Mouse (Mus musculus): Measurements from ENCODE around the gene Tyms. TPM values are rescaled to one million over a fixed set of nuclear protein-coding genes. Genes with fewer than 3 reads are reported as not detected.
A peak's percentile ranks its signal among the peaks of the same experiment; 100 is the strongest.
"Not testable (repeated sequence)": the region's sequence is repeated elsewhere in the genome, so short reads cannot be mapped to it uniquely, and the experiment has no call there.

Gene Tyms
- total RNA-seq, 2 experiments from 2014 or later = 4.1 to 4.2 TPM

DNA sequence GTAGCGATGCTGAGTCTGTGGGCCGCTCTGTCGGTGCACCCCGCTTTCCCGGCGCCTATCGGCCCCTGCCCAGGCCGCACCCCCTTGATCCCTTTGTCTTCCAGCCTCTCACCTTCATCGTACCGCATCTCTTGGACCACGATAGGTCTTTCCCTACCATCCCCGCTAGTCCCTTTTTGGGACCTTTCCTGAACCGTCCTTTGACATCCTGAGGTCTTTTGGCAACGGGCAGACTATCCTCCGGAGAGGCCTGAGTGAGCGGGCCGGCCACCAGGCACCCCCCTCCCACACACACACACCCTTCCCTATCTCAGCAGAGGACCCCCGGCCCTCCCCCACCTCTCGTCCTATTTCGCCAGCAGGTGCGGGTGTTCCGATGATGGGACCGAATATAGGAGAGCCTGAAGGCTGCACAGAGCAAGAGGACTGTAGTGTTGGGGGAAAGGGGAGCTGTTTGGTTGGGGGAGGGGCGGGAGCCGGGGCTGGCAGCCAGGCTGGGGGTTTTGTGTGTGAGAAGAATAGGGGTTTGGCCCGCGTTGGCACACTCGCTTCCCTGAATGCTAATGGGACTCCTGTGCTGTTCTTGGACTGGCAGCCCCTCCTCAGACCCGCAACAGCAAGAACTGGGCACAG lies 32.4 kb upstream of the Tyms start, which contains the start of gene 3110082J24Rik:
Gene 3110082J24Rik, minus strand, starts transcription at position 419 of the 633 bp plus-strand sequence.
- peak in 1 of 2 experiments; percentile 50 for DNase-seq (ENCODE audit: low spot score in 2 of 2)

GRCm38 (mm10) chr5:30104841-30105667 lies 31.6 kb upstream of the Tyms start, which contains the start of gene Garem2:
Gene Garem2 (plus strand): TSS chr5:30105161.
- peak in 1 of 2 experiments; percentile 1 for DNase-seq (ENCODE audit: low spot score in 2 of 2)
- intact Hi-C loops (cut with DNase I) = no loop called here

More for the DNA sequence above, 32.4 kb upstream of the Tyms start, which contains the start of gene 3110082J24Rik:
- intact Hi-C loops (cut with DNase I) = no loop called here

DNA sequence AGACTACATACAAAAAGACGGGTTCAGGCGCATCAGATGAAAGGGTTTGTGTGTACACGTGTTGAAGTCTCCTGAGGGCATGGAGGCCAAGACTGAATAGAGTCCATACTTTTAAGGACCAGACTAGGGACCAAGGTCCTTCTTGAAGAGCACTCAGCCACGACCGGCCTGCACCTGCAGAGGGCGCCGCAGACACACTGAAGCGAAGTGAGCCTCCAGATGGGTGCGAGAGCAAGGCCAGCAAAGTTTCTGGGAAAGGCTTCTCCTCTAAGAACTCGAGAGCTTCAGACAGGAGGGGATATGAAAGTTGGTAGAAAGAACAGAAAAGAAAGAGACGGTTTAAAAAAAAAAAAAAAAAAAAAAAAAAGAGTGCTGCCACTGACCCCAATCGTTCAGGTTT lies 30.9 kb upstream of the Tyms start:
- DNase-seq (ENCODE audit: low spot score in 2 of 2) = peak; percentile 39 to 57
- intact Hi-C loops (cut with DNase I) = no loop called here

DNA sequence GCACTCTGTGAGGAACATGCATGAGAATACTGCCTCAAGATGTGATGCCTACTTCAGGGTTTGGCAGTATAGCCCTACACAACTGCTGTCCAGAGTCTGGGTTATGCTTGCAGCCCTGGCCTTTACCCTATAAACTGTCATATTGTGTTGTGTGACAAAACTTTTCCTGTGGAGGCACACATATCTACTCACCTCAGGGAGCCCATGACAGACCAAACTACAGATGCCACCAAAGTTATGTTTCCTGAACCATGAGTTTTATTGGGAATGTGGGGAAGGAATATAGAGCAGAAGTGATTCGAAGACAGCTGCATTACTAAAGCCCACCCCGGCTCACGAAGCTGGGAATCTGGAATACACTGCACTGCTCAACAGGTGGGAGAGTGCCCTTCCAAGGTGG lies 29.9 kb upstream of the Tyms start:
- intact Hi-C loops (cut with DNase I) = no loop called here
- no peak for DNase-seq (ENCODE audit: low spot score in 2 of 2)

DNA sequence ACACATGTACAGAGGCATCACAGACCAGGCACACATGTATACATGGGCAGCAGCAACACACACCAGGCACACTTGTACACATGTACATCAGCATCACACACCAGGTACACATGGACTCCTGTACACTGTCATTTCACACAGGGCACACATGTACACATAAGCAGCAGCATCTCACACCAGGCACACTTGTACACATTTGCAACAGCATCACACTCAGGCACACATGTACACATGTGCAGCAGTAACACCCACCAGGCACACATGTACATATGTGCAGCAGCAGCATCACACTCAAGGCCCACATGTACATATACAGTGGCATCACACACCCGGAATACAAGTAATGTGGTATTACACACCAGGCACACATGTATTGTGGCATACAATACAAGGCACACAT lies 24.8 kb upstream of the Tyms start:
- intact Hi-C loops (cut with DNase I) = no loop called here
- DNase-seq (ENCODE audit: low spot score in 2 of 2) = no peak

DNA sequence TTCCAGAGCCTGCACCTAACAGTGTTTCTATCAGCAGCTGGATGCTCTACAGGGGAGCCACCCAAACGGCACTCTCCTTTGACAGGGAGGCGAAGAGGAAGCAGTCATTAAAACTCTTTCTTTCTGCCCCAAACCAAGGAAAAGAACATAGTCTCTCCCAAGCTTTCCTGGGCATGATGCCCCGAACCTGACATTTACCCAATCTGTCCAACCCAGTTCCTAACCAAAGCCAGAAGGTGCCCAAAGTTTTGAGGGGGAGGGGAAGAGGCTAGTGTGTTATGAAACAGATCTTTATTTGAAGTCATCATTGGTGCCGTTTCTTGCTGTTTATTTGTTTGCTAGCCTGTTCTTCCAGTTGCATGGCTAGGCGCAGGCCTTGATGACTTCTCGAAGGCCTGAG lies 22.3 kb upstream of the Tyms start:
- DNase-seq (ENCODE audit: low spot score in 2 of 2) = no peak
- intact Hi-C loops (cut with DNase I) = no loop called here

- intact Hi-C loops (cut with DNase I) = no loop called here
Measured at GRCm38 (mm10) chr5:30094399-30094798, 21.0 kb upstream of the Tyms start.

GRCm38 (mm10) chr5:30092701-30093100 lies 19.3 kb upstream of the Tyms start:
- no peak for DNase-seq (ENCODE audit: low spot score in 2 of 2)
- intact Hi-C loops (cut with DNase I) = no loop called here

More at GRCm38 (mm10) chr5:30094399-30094798, 21.0 kb upstream of the Tyms start:
- no peak for DNase-seq (ENCODE audit: low spot score in 2 of 2)

DNA sequence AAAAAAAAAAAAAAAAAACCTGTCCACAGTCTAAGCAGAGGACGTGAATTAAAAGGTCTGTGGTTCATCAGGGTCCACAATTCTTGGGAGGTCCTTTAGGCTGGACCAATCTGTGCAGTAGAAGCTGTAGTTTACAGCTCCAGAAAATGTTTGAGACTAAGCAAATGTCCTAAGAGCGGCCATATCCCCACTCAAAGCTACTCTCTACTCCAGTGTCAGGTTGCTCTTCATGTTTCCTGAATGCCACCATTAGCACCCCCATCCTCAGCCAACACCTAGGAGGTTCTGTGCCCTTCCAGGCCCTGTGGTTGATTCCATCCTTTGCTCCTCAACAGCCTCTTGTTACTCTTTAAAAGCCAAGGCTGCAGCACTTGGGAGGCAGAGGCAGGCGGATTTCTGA lies 1.0 kb downstream of the Tyms start:
- no peak for DNase-seq (ENCODE audit: low spot score in 2 of 2)
- intact Hi-C loops (cut with DNase I) = no loop called here

- no peak for DNase-seq (ENCODE audit: low spot score in 2 of 2)
- intact Hi-C loops (cut with DNase I) = no loop called here
Measured at GRCm38 (mm10) chr5:30071677-30072076, 1.7 kb downstream of the Tyms start.

DNA sequence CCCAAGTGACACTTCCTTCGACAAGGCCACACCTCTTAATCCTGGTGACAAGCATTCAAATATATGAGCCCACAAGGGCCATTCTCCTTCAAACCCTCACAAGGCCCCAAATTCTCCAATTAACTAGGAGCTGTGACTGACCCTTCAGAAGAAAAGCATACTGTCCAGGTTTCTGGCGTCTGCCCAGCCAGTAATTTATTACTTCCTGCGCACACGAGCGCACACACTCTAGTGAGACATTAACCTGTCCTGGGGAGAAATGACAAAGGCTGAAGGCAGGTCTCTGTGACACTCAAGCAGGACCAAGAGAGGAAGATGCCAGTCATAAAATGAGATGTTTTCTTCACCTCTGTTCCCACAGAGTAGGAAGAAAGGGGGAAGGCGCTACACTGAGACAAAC lies 5.7 kb downstream of the Tyms start:
- intact Hi-C loops (cut with DNase I) = no loop called here
- DNase-seq (ENCODE audit: low spot score in 2 of 2) = no peak

- DNase-seq (ENCODE audit: low spot score in 2 of 2); intact Hi-C loops (cut with DNase I): not testable (repeated sequence)
Measured at GRCm38 (mm10) chr5:30059607-30060006, 13.8 kb downstream of the Tyms start.

- intact Hi-C loops (cut with DNase I) = no loop called here
- no peak for DNase-seq (ENCODE audit: low spot score in 2 of 2)
Measured at GRCm38 (mm10) chr5:30058216-30058731, 15.1 kb downstream of the Tyms start.

DNA sequence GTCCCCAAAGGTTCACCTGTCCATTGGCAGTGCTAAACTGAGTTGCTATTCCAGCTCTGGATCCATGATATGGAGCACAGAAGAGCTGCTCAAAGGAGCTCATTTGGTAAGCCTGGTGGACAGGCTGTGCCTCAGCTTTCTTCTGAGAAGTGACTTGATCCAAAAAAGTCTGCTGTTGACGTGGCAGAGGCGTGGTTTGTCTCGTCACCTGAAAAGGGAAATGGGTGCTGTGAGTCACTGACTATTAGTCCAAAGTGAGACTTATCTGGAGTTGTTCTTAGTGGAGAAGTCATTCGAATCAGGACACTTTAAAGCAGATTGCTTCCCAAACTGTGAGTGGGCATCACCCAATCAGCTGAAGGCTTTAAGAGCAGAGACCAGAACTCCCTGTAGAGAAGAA lies 33.6 kb downstream of the Tyms start:
- DNase-seq (ENCODE audit: low spot score in 2 of 2); intact Hi-C loops (cut with DNase I): not testable (repeated sequence)

DNA sequence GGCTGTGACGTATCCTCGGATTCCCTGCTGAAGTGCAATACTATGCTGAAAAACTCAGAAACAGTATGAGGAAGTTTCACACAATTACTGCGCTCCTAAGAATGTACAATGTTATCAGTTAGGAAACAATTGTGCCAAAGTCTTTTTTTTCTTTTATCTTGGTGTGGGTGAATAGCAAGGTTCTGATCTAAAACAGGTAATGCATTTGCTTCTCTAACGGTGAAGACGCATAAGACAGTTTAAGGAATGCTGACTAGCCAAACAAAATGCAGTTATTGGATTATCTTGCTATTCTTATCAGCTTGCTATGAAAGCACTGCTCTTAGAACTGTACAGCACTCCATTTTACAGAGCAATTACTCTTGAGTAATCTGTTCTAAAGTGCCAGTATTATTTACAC lies 34.1 kb downstream of the Tyms start:
- intact Hi-C loops (cut with DNase I); DNase-seq (ENCODE audit: low spot score in 2 of 2): not testable (repeated sequence)

DNA sequence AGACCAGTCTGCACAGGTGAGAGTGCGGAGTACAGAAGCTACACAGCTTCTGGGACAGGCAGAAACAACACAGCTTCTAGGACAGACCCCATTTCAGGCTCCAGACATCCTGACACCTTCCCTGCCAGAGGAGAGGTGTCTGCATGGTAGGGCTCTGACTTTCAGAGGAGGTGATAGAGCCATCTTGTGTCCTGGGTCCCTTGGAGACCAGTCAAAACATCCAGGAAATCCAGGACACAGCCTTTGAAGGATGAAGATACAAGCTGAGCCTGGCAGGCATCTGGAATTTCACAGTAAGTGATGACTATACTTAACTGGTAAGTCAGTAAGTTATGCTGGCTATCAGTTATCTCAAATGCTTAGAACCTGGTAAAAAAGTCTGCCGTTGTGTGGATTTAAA lies 36.3 kb downstream of the Tyms start:
- intact Hi-C loops (cut with DNase I) = not testable (repeated sequence)

GRCm38 (mm10) chr5:30035862-30036261 lies 37.6 kb downstream of the Tyms start:
- DNase-seq (ENCODE audit: low spot score in 2 of 2); intact Hi-C loops (cut with DNase I): not testable (repeated sequence)

More for the DNA sequence above, 36.3 kb downstream of the Tyms start:
- DNase-seq (ENCODE audit: low spot score in 2 of 2) = not testable (repeated sequence)

- intact Hi-C loops (cut with DNase I) = loop anchor here (5.0 kb wide), 1 partner anchor 187 kb away; no protein-coding TSS in a partner anchor
Measured at GRCm38 (mm10) chr5:30014580-30014979, 58.8 kb downstream of the Tyms start.

DNA sequence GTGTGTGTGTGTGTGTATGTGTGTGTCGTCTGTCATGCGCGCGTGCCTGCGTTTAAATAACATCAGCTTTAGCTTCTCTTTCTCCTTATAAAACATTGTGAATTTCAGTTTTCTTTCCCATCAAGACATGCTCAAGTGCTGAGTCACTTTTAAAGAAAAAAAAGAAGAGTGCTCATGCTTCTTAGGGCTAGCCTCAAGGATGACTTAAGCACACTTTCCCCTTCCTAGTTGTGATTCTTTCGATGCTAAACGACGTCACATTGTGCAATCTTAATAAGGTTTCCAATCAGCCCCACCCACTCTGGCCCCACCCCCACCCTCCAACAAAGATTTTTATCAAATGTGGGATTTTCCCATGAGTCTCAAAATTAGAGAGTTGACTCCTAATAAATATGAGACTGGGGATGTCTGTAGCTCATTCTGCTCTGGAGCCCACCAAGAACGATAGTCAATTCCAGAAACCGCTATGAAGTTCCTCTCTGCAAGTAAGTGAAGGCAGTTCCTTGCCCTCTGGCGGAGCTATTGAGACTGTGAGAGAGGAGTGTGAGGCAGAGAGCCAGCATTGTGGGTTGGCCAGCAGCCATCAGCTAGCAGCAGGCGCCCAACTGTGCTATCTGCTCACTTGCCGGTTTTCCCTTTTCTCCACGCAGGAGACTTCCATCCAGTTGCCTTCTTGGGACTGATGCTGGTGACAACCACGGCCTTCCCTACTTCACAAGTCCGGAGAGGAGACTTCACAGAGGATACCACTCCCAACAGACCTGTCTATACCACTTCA lies 60.5 kb downstream of the Tyms start, which contains the start of gene Il6:
Gene Il6, plus strand, starts transcription at position 389 of the 778 bp plus-strand sequence.
- intact Hi-C loops (cut with DNase I) = loop anchor here (5.0 kb wide), 1 partner anchor 186 kb away; no protein-coding TSS in a partner anchor
- peak; percentile 91 for DNase-seq (ENCODE audit: low spot score in 2 of 2)

More at GRCm38 (mm10) chr5:30014580-30014979, 58.8 kb downstream of the Tyms start:
- DNase-seq (ENCODE audit: low spot score in 2 of 2) = peak; percentile 28

All from left cerebral cortex, postnatal 14 days (tissue).